Mouse (Mus musculus) gastrocnemius, postnatal 36 days (tissue): ENCODE results near the gene Rpl29. TPM values are rescaled to one million over a fixed set of nuclear protein-coding genes. Genes with fewer than 3 reads are reported as not detected.

Source experiments
- DNase-seq, 2 experiments: peaks; one replicate each; pipeline ENCODE4 v3.0.0; 2022
- intact Hi-C: fragments of 180-260 bp; cut with DNase I; formaldehyde crosslinking; loops from one replicate; pipeline ENCODE4 v1.15.1; 2025
- total RNA-seq, 2 experiments: library from RNA; stranded (reverse); gene quantifications; 2 replicates each; pipeline ENCODE4 v1.2.3; 2021

Rpl29 gene
- total RNA-seq, 2 experiments from 2014 or later: 218 to 266 TPM

GRCm38 (mm10) chr9:106452351-106452750, 23.1 kb downstream of the Rpl29 start:
- intact Hi-C loops: loop anchor here (10.0 kb wide), 1 partner anchor 432 kb away; the partner anchor contains the start of gene Rbm15b
- no peak for DNase-seq

- no peak for DNase-seq
Observed at GRCm38 (mm10) chr9:106452821-106453220, 23.6 kb downstream of the Rpl29 start.

GRCm38 (mm10) chr9:106453271-106454070, 24.2 kb downstream of the Rpl29 start, which contains the start of gene Pcbp4:
TSS of gene Pcbp4 (plus strand) at chr9:106453291.
- DNase-seq: peak in 1 of 2 experiments; percentile 67
- intact Hi-C loops: loop anchor here (10.0 kb wide), 1 partner anchor 431 kb away; the partner anchor contains the start of gene Rbm15b

More at GRCm38 (mm10) chr9:106452821-106453220, 23.6 kb downstream of the Rpl29 start:
- intact Hi-C loops: loop anchor here (10.0 kb wide), 1 partner anchor 432 kb away; the partner anchor contains the start of gene Rbm15b

- intact Hi-C loops: loop anchor here (10.0 kb wide), 1 partner anchor 431 kb away; the partner anchor contains the start of gene Rbm15b
Observed at GRCm38 (mm10) chr9:106454071-106454761, 25.0 kb downstream of the Rpl29 start.

GRCm38 (mm10) chr9:106454888-106455681, 25.8 kb downstream of the Rpl29 start:
- intact Hi-C loops: loop anchor here (10.0 kb wide), 1 partner anchor 430 kb away; the partner anchor contains the start of gene Rbm15b

More at GRCm38 (mm10) chr9:106454071-106454761, 25.0 kb downstream of the Rpl29 start:
- no peak for DNase-seq

GRCm38 (mm10) chr9:106456325-106457162, 27.3 kb downstream of the Rpl29 start:
- no peak for DNase-seq
- intact Hi-C loops: loop anchor here (10.0 kb wide), 1 partner anchor 428 kb away; the partner anchor contains the start of gene Rbm15b

More at GRCm38 (mm10) chr9:106454888-106455681, 25.8 kb downstream of the Rpl29 start:
- no peak for DNase-seq

- intact Hi-C loops: loop anchor here (10.0 kb wide), 1 partner anchor 428 kb away; the partner anchor contains the start of gene Rbm15b
- DNase-seq: no peak
Observed at GRCm38 (mm10) chr9:106457163-106457559, 27.9 kb downstream of the Rpl29 start.

GRCm38 (mm10) chr9:106457920-106458319, 28.7 kb downstream of the Rpl29 start:
- intact Hi-C loops: loop anchor here (10.0 kb wide), 1 partner anchor 427 kb away; the partner anchor contains the start of gene Rbm15b

GRCm38 (mm10) chr9:106459946-106460345, 30.7 kb downstream of the Rpl29 start:
- no peak for DNase-seq
- intact Hi-C loops: loop anchor here (10.0 kb wide), 1 partner anchor 425 kb away; the partner anchor contains the start of gene Rbm15b

More at GRCm38 (mm10) chr9:106457920-106458319, 28.7 kb downstream of the Rpl29 start:
- no peak for DNase-seq

GRCm38 (mm10) chr9:106460401-106461025, 31.3 kb downstream of the Rpl29 start:
- intact Hi-C loops: no loop called here
- no peak for DNase-seq

GRCm38 (mm10) chr9:106461026-106461415, 31.8 kb downstream of the Rpl29 start:
- DNase-seq: no peak
- intact Hi-C loops: no loop called here

- no peak for DNase-seq
- intact Hi-C loops: no loop called here
Observed at GRCm38 (mm10) chr9:106461641-106462429, 32.6 kb downstream of the Rpl29 start.

- intact Hi-C loops: no loop called here
- no peak for DNase-seq
Observed at GRCm38 (mm10) chr9:106462430-106462800, 33.2 kb downstream of the Rpl29 start.

GRCm38 (mm10) chr9:106463122-106464063, 34.1 kb downstream of the Rpl29 start:
- no peak for DNase-seq
- intact Hi-C loops: no loop called here

GRCm38 (mm10) chr9:106464751-106465541, 35.7 kb downstream of the Rpl29 start:
- intact Hi-C loops: no loop called here
- peak in 1 of 2 experiments; percentile 12 for DNase-seq
